Mouse (Mus musculus): ENCODE data around the gene Rtn4rl2. TPM values are rescaled to one million over a fixed set of nuclear protein-coding genes. Genes with fewer than 3 reads are reported as not detected.

The Rtn4rl2 gene
- polyA plus RNA-seq, 1 experiment from 2014 or later: 2.6 TPM

- H3K27ac ChIP-seq (replicated peaks): no peak overlapping the region
- H3K27me3 ChIP-seq (replicated peaks; ENCODE audit: low read depth, poor library complexity, severe bottlenecking): peaks cover 24% of the 10 kb centered on the region
- H3K4me3 ChIP-seq: no peak overlapping the region
- WGBS: 75% methylated on average over 4 of the region's 4 CpGs
- no peak for DNase-seq (ENCODE audit: low spot score)
- H3K9me3 ChIP-seq: no peaks in the 10 kb centered on the region
- no peaks in the 10 kb centered on the region for H3K36me3 ChIP-seq (replicated peaks)
- no peaks in the 10 kb centered on the region for H3K4me1 ChIP-seq
Observed at GRCm38 (mm10) chr2:84895495-84896198, 9.1 kb upstream of the Rtn4rl2 start.

- Histone ChIP-seq H3K9me3 (no peaks in the 10 kb centered on the region), H3K27ac (replicated peaks) (no peak overlapping the region), H3K4me3 (no peak overlapping the region), H3K27me3 (replicated peaks; ENCODE audit: low read depth, poor library complexity, severe bottlenecking) (peaks cover 42% of the 10 kb centered on the region), H3K36me3 (replicated peaks) (no peaks in the 10 kb centered on the region), H3K4me1 (peaks cover 13% of the 10 kb centered on the region)
- 61% methylated on average over 6 of the region's 6 CpGs for WGBS
- no peak for DNase-seq (ENCODE audit: low spot score)
Observed at GRCm38 (mm10) chr2:84893359-84893758, 6.8 kb upstream of the Rtn4rl2 start.

GRCm38 (mm10) chr2:84890045-84890340, 3.5 kb upstream of the Rtn4rl2 start:
- no peaks in the 10 kb centered on the region for H3K9me3 ChIP-seq
- no peak overlapping the region for H3K4me3 ChIP-seq
- H3K36me3 ChIP-seq (replicated peaks): no peaks in the 10 kb centered on the region
- H3K4me1 ChIP-seq: peaks cover 44% of the 10 kb centered on the region
- H3K27ac ChIP-seq (replicated peaks): no peak overlapping the region
- peaks cover 76% of the 10 kb centered on the region for H3K27me3 ChIP-seq (replicated peaks; ENCODE audit: low read depth, poor library complexity, severe bottlenecking)
- 3% methylated on average over 5 of the region's 5 CpGs for WGBS
- peak; percentile 82 for DNase-seq (ENCODE audit: low spot score)

- H3K4me1 ChIP-seq: peaks cover 49% of the 10 kb centered on the region
- peaks cover 81% of the 10 kb centered on the region for H3K27me3 ChIP-seq (replicated peaks; ENCODE audit: low read depth, poor library complexity, severe bottlenecking)
- no peaks in the 10 kb centered on the region for H3K36me3 ChIP-seq (replicated peaks)
- H3K4me3 ChIP-seq: peak overlapping the region; percentile 67
- no peaks in the 10 kb centered on the region for H3K9me3 ChIP-seq
- peak; percentile 40 for DNase-seq (ENCODE audit: low spot score)
- 12% methylated on average over 14 of the region's 14 CpGs for WGBS
- H3K27ac ChIP-seq (replicated peaks): no peak overlapping the region
Observed at GRCm38 (mm10) chr2:84889316-84890044, 3.0 kb upstream of the Rtn4rl2 start.

- WGBS: 2% methylated on average over 28 of the region's 28 CpGs
- H3K27ac ChIP-seq (replicated peaks): 0 out of 2 replicates have a peak overlapping the region, but pooled peaks have one; percentile 19
- DNase-seq (ENCODE audit: low spot score): peak; percentile 83
- H3K4me3 ChIP-seq: peak overlapping the region; percentile 67
- H3K9me3 ChIP-seq: no peaks in the 10 kb centered on the region
- H3K36me3 ChIP-seq (replicated peaks): no peaks in the 10 kb centered on the region
- H3K4me1 ChIP-seq: peaks cover 56% of the 10 kb centered on the region
- peaks cover 88% of the 10 kb centered on the region for H3K27me3 ChIP-seq (replicated peaks; ENCODE audit: low read depth, poor library complexity, severe bottlenecking)
Observed at GRCm38 (mm10) chr2:84888657-84889315, 2.3 kb upstream of the Rtn4rl2 start.

GRCm38 (mm10) chr2:84887411-84888271, 1.1 kb upstream of the Rtn4rl2 start:
- WGBS: under 1% methylated on average over 58 of the region's 58 CpGs
- peak; percentile 61 for DNase-seq (ENCODE audit: low spot score)
- Histone ChIP-seq H3K27me3 (replicated peaks; ENCODE audit: low read depth, poor library complexity, severe bottlenecking) (peaks cover 90% of the 10 kb centered on the region), H3K27ac (replicated peaks) (no peak overlapping the region), H3K36me3 (replicated peaks) (no peaks in the 10 kb centered on the region), H3K4me1 (peaks cover 68% of the 10 kb centered on the region), H3K9me3 (no peaks in the 10 kb centered on the region), H3K4me3 (peak overlapping the region; percentile 67)

GRCm38 (mm10) chr2:84886821-84887281, 341 bp upstream of the Rtn4rl2 start:
- Histone ChIP-seq H3K4me1 (peaks cover 74% of the 10 kb centered on the region), H3K9me3 (no peaks in the 10 kb centered on the region), H3K27me3 (replicated peaks; ENCODE audit: low read depth, poor library complexity, severe bottlenecking) (peaks cover 95% of the 10 kb centered on the region), H3K27ac (replicated peaks) (peak overlapping the region; percentile 26), H3K4me3 (peak overlapping the region; percentile 67), H3K36me3 (replicated peaks) (no peaks in the 10 kb centered on the region)
- WGBS: 0% methylated on average over 39 of the region's 39 CpGs
- DNase-seq (ENCODE audit: low spot score): peak; percentile 81

GRCm38 (mm10) chr2:84885084-84886055, 1.1 kb downstream of the Rtn4rl2 start:
- WGBS: 10% methylated on average over 22 of the region's 23 CpGs
- Histone ChIP-seq H3K27ac (replicated peaks) (peak overlapping the region; percentile 36), H3K4me3 (peak overlapping the region; percentile 67), H3K9me3 (no peaks in the 10 kb centered on the region), H3K4me1 (peaks cover 74% of the 10 kb centered on the region), H3K27me3 (replicated peaks; ENCODE audit: low read depth, poor library complexity, severe bottlenecking) (peaks cover 96% of the 10 kb centered on the region), H3K36me3 (replicated peaks) (no peaks in the 10 kb centered on the region)
- DNase-seq (ENCODE audit: low spot score): peak; percentile 42

- peak overlapping the region; percentile 67; the same call in 1 of the 2 replicates for H3K4me3 ChIP-seq
Observed at GRCm38 (mm10) chr2:84884611-84885010, 1.9 kb downstream of the Rtn4rl2 start.

GRCm38 (mm10) chr2:84883942-84884341, 2.6 kb downstream of the Rtn4rl2 start:
- Histone ChIP-seq H3K36me3 (replicated peaks) (no peaks in the 10 kb centered on the region), H3K4me1 (peaks cover 67% of the 10 kb centered on the region), H3K4me3 (peak overlapping the region; percentile 49), H3K27me3 (replicated peaks; ENCODE audit: low read depth, poor library complexity, severe bottlenecking) (peaks cover 94% of the 10 kb centered on the region), H3K27ac (replicated peaks) (peak overlapping the region; percentile 76; the same call in 1 of the 2 replicates), H3K9me3 (no peaks in the 10 kb centered on the region)
- WGBS: 58% methylated on average over 4 of the region's 4 CpGs
- no peak for DNase-seq (ENCODE audit: low spot score)

More at GRCm38 (mm10) chr2:84884611-84885010, 1.9 kb downstream of the Rtn4rl2 start:
- 51% methylated on average over 4 of the region's 4 CpGs for WGBS
- Histone ChIP-seq H3K4me1 (peaks cover 74% of the 10 kb centered on the region), H3K27ac (replicated peaks) (no peak overlapping the region), H3K36me3 (replicated peaks) (no peaks in the 10 kb centered on the region), H3K9me3 (no peaks in the 10 kb centered on the region), H3K27me3 (replicated peaks; ENCODE audit: low read depth, poor library complexity, severe bottlenecking) (peaks cover 100% of the 10 kb centered on the region)
- DNase-seq (ENCODE audit: low spot score): peak; percentile 12

GRCm38 (mm10) chr2:84883530-84883929, 3.0 kb downstream of the Rtn4rl2 start:
- H3K27me3 ChIP-seq (replicated peaks; ENCODE audit: low read depth, poor library complexity, severe bottlenecking): peaks cover 93% of the 10 kb centered on the region
- no peaks in the 10 kb centered on the region for H3K36me3 ChIP-seq (replicated peaks)
- H3K4me1 ChIP-seq: peaks cover 63% of the 10 kb centered on the region
- H3K4me3 ChIP-seq: peak overlapping the region; percentile 49
- peak overlapping the region; percentile 76 for H3K27ac ChIP-seq (replicated peaks)
- H3K9me3 ChIP-seq: no peaks in the 10 kb centered on the region
- under 1% methylated on average over 11 of the region's 11 CpGs for WGBS
- peak; percentile 69 for DNase-seq (ENCODE audit: low spot score)
